Mouse (Mus musculus) stomach, embryonic 15.5 days (tissue): ENCODE results near the gene Spdye4b. TPM values are rescaled to one million over a fixed set of nuclear protein-coding genes. Genes with fewer than 3 reads are reported as not detected.

Source experiments
- ATAC-seq: fragments of 200-750 bp; cut with Nextera tagmentation; 2 replicates; pipeline ENCODE4 v1.8.0; 2017; ENCODE audit warnings: low read depth, moderate number of reproducible peaks, moderate TSS enrichment; ENCODE audit not compliant: insufficient read depth, low FRiP score
- H3K27ac ChIP-seq: fragments of 300-500 bp; sonication (generic); 2 replicates; pipeline ENCODE4 v1.5.1; 2015; ENCODE audit warnings: mild to moderate bottlenecking, inconsistent platforms
- H3K27me3 ChIP-seq: fragments of 300-500 bp; sonication (generic); replicated peaks from 2 replicates; pipeline ENCODE4 v1.6.1; 2015; ENCODE audit warnings: inconsistent platforms
- H3K36me3 ChIP-seq: fragments of 300-500 bp; sonication (generic); 2 replicates; pipeline ENCODE4 v1.6.1; 2015; ENCODE audit warnings: inconsistent platforms
- H3K4me1 ChIP-seq: fragments of 300-500 bp; sonication (generic); 2 replicates; pipeline ENCODE4 v1.6.1; 2015; ENCODE audit warnings: inconsistent platforms
- H3K4me2 ChIP-seq: fragments of 300-500 bp; sonication (generic); 2 replicates; pipeline ENCODE4 v1.6.1; 2015; ENCODE audit warnings: mild to moderate bottlenecking, inconsistent platforms
- H3K4me3 ChIP-seq: fragments of 300-500 bp; sonication (generic); replicated peaks from 2 replicates; pipeline ENCODE4 v1.5.1; 2015; ENCODE audit warnings: inconsistent platforms
- H3K9ac ChIP-seq: fragments of 300-500 bp; sonication (generic); 2 replicates; pipeline ENCODE4 v1.6.1; 2015; ENCODE audit warnings: inconsistent platforms
- H3K9me3 ChIP-seq: fragments of 300-500 bp; sonication (generic); 2 replicates; pipeline ENCODE4 v1.6.1; 2016; ENCODE audit warnings: inconsistent platforms
- WGBS: fragments of 180-500 bp; shearing (Covaris S2); methylation state at CpG from one replicate; pipeline ENCODE4 v1.1.7; 2015; 5-methylcytosine and 5-hydroxymethylcytosine counted together
- polyA plus RNA-seq: library from polyadenylated mRNA; unstranded; fragments of >200 nt; fragmentation: Nextera tagmentation; extraction: Ambion mirVana; gene quantifications from 2 replicates; pipeline ENCODE4 v1.2.1, GENCODE M21; 2015

Spdye4b gene
- polyA plus RNA-seq, 1 experiment from 2014 or later: not detected

- no peak for ATAC-seq
These were observed 41.5 kb downstream of the Spdye4b start for GRCm38 (mm10) chr5:143222287-143222686.

DNA sequence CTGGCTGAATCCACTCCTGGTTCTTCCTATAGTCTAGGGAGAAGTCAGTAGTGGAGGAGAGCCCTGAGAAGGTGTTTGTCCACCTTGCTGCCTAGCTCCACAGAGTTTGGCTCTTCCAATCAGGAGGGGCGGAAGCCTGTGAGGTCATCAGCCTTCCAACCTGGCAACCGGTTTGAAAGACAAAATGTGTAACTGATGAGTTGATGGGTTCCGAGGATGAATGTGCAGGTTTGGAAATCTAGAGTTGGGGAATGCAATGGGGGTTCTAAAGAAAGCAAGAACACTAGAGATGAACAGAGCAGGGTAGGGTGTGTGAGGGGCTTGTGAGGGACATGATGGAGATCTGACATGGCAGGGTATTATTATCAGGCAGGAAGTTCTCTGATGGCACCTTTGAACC lies 46.0 kb downstream of the Spdye4b start, which contains the start of gene Spdye4a:
Spdye4a (minus strand) TSS at position 101 of the 400 bp plus-strand sequence.
- H3K4me3 ChIP-seq: no peak within 1 kb of the TSS
- no peak within 1 kb of the TSS for H3K4me2 ChIP-seq
- WGBS: 81% methylated on average over 3 of the region's 3 CpGs
- H3K9me3 ChIP-seq: no peaks in the 10 kb centered on the region
- no peak within 1 kb of the TSS for H3K27ac ChIP-seq
- no peaks in the 10 kb centered on the region for H3K4me1 ChIP-seq
- H3K9ac ChIP-seq: no peak within 1 kb of the TSS
- no peak for ATAC-seq
- H3K27me3 ChIP-seq: no peaks in the 10 kb centered on the region; the same call in 1 of the 2 replicates
- no peaks in the 10 kb centered on the region for H3K36me3 ChIP-seq

More at GRCm38 (mm10) chr5:143222287-143222686, 41.5 kb downstream of the Spdye4b start:
- Histone ChIP-seq H3K27ac (no peak overlapping the region), H3K4me3 (no peak overlapping the region), H3K27me3 (no peaks in the 10 kb centered on the region; the same call in 1 of the 2 replicates), H3K9me3 (no peaks in the 10 kb centered on the region), H3K9ac (no peak overlapping the region), H3K36me3 (no peaks in the 10 kb centered on the region), H3K4me1 (no peaks in the 10 kb centered on the region), H3K4me2 (no peak overlapping the region)
- 76% methylated on average over 1 of the region's 1 CpGs for WGBS

DNA sequence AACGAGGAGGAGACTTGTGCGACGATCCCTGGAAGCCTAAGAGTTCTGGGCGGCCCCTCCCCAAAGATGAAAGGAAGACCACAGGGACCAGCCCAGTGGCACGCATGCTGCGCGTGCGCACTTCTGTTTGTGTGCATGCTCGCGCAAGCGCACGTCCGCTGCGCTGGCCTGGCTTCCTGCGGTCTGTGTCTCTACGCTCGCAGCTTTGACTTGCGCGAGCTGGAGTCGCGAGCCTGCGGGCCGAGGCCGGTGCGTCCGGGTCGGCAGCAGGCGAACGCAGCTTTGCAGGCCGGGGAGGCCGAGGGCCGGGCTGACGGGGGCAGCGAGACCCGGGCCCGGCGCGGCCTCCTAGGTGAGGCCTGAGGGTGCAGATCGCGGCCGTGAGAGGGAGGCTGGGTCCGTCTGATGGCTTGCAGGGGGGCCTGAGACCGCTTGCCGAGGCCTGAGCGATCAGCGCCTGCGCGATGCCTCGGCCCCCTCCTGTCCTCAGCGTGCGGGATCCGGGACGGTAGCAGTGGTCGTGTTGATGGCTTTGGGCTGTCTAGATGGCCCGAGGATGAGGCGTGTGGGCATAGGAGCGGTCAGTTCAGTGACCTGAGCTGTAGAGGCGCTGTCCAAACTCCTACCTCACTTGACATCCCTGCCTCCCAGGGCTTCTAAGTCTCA lies 54.3 kb downstream of the Spdye4b start, which contains the start of gene Zfp12:
Zfp12 (plus strand) TSS at position 136 of the 666 bp plus-strand sequence.
- Histone ChIP-seq H3K9me3 (no peaks in the 10 kb centered on the region), H3K4me3 (peak within 1 kb of the TSS; percentile 94), H3K4me2 (peak within 1 kb of the TSS; percentile 83), H3K27ac (peak within 1 kb of the TSS; percentile 99), H3K27me3 (no peaks in the 10 kb centered on the region), H3K36me3 (peaks cover 16% of the 10 kb centered on the region), H3K9ac (peak within 1 kb of the TSS; percentile 95), H3K4me1 (peaks cover 8% of the 10 kb centered on the region; the same call in 1 of the 2 replicates)
- peak; percentile 97 for ATAC-seq
- WGBS: under 1% methylated on average over 58 of the region's 58 CpGs

- Histone ChIP-seq H3K4me2 (peak overlapping the region; percentile 83), H3K36me3 (peaks cover 25% of the 10 kb centered on the region), H3K4me1 (peaks cover 8% of the 10 kb centered on the region; the same call in 1 of the 2 replicates), H3K27me3 (no peaks in the 10 kb centered on the region), H3K9me3 (no peaks in the 10 kb centered on the region), H3K4me3 (peak overlapping the region; percentile 94), H3K27ac (no peak overlapping the region), H3K9ac (peak overlapping the region; percentile 95)
- 38% methylated on average over 9 of the region's 9 CpGs for WGBS
- ATAC-seq: no peak
These were observed 55.2 kb downstream of the Spdye4b start for GRCm38 (mm10) chr5:143236036-143236435.

GRCm38 (mm10) chr5:143244926-143245325 lies 64.1 kb downstream of the Spdye4b start:
- no peaks in the 10 kb centered on the region for H3K4me1 ChIP-seq
- WGBS: 95% methylated on average over 26 of the region's 26 CpGs
- no peak for ATAC-seq
- no peaks in the 10 kb centered on the region for H3K9me3 ChIP-seq
- peaks cover 81% of the 10 kb centered on the region for H3K36me3 ChIP-seq
- no peak overlapping the region for H3K9ac ChIP-seq
- H3K27ac ChIP-seq: no peak overlapping the region
- no peaks in the 10 kb centered on the region for H3K27me3 ChIP-seq
- no peak overlapping the region for H3K4me2 ChIP-seq
- H3K4me3 ChIP-seq: no peak overlapping the region

DNA sequence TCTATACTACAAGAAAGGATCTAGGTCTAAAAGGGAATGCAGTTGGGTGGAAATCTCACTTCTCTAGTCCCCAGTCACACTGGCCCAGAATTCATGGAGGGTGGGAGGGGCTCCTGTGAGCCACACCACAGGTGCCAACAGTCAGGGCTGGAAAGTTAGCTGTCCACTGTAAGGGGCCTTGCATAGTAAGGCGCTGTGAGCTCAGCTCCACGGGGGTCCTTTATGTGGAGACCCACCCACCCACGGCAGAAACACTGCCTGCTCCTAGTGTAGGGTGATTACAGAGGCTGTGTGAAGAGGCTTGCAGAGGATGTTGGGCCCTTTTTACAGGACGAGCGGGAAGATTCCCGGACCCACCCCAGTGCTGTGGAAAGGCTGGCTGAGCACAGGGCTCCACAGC lies 71.2 kb downstream of the Spdye4b start:
- H3K27ac ChIP-seq: no peak overlapping the region
- no peaks in the 10 kb centered on the region for H3K9me3 ChIP-seq
- ATAC-seq: no peak
- H3K27me3 ChIP-seq: peaks cover 55% of the 10 kb centered on the region
- H3K36me3 ChIP-seq: peaks cover 33% of the 10 kb centered on the region; the same call in 1 of the 2 replicates
- no peak overlapping the region for H3K9ac ChIP-seq
- H3K4me2 ChIP-seq: no peak overlapping the region
- H3K4me1 ChIP-seq: peaks cover 14% of the 10 kb centered on the region
- 64% methylated on average over 6 of the region's 6 CpGs for WGBS
- H3K4me3 ChIP-seq: no peak overlapping the region

- H3K4me1 ChIP-seq: peaks cover 14% of the 10 kb centered on the region
- peaks cover 62% of the 10 kb centered on the region for H3K27me3 ChIP-seq
- no peak for ATAC-seq
- WGBS: 49% methylated on average over 18 of the region's 18 CpGs
- peak overlapping the region; percentile 82 for H3K4me2 ChIP-seq
- H3K27ac ChIP-seq: no peak overlapping the region
- H3K9ac ChIP-seq: no peak overlapping the region
- peaks cover 28% of the 10 kb centered on the region; the same call in 1 of the 2 replicates for H3K36me3 ChIP-seq
- H3K4me3 ChIP-seq: peak overlapping the region; percentile 40; the same call in 1 of the 2 replicates
- H3K9me3 ChIP-seq: no peaks in the 10 kb centered on the region
These were observed 72.0 kb downstream of the Spdye4b start for GRCm38 (mm10) chr5:143252791-143253185.

- 12% methylated on average over 101 of the region's 103 CpGs for WGBS
- Histone ChIP-seq H3K27ac (no peak overlapping the region), H3K27me3 (peaks cover 62% of the 10 kb centered on the region), H3K36me3 (peaks cover 23% of the 10 kb centered on the region; the same call in 1 of the 2 replicates), H3K4me2 (peak overlapping the region; percentile 82), H3K4me1 (peaks cover 14% of the 10 kb centered on the region), H3K9me3 (no peaks in the 10 kb centered on the region), H3K9ac (no peak overlapping the region), H3K4me3 (peak overlapping the region; percentile 40)
- ATAC-seq: no peak; the same call in 1 of the 2 replicates
These were observed 72.5 kb downstream of the Spdye4b start for GRCm38 (mm10) chr5:143253186-143253880.

DNA sequence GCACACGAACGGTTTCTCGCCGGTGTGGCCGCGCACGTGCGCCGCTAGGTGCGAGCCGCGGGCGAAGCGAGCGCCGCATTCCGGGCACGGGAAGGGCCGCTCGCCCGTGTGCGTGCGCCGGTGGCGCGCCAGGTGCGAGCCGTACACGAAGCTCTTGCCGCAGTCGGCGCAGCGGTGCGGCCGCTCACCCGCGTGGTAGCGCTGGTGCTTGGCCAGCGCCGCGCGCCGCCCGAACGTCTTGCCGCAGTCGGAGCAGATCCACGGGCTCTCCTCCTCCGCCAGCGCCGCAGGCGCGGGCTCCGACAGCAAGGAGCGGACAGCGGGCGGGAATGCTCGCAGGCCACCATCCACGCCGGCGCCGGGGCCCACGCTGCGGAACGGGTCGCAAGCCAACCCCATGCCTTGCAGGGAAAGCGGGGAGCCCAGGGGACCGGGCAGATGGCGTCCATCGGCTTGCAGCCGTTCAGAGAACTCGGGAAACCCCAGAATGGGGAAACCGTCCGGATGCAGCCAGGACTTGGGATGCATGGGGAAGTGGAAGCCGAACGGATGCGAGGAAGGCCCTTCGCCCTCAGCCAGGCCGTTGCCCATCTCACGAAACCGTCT lies 73.2 kb downstream of the Spdye4b start:
- H3K27ac ChIP-seq: no peak overlapping the region
- H3K4me2 ChIP-seq: peak overlapping the region; percentile 82
- H3K27me3 ChIP-seq: peaks cover 62% of the 10 kb centered on the region
- ATAC-seq: no peak
- no peak overlapping the region for H3K9ac ChIP-seq
- H3K4me3 ChIP-seq: peak overlapping the region; percentile 40
- WGBS: 13% methylated on average over 76 of the region's 81 CpGs
- peaks cover 14% of the 10 kb centered on the region for H3K4me1 ChIP-seq
- H3K9me3 ChIP-seq: no peaks in the 10 kb centered on the region
- peaks cover 19% of the 10 kb centered on the region; the same call in 1 of the 2 replicates for H3K36me3 ChIP-seq
